Mouse (Mus musculus) urinary bladder, adult 2 months (tissue): ENCODE measurements around the gene Cfap36. TPM values are rescaled to one million over a fixed set of nuclear protein-coding genes. Genes with fewer than 3 reads are reported as not detected.

Experiments used
- DNase-seq: peaks from one replicate; pipeline ENCODE4 v3.0.0; 2022; ENCODE audit warnings: low spot score
- polyA plus RNA-seq: library from polyadenylated mRNA; depleted of rRNA; stranded (reverse); fragments of >200 nt; gene quantifications from 2 replicates; pipeline ENCODE4 v1.2.3, GENCODE M21; 2012; rRNA removed

Gene Cfap36
- polyA plus RNA-seq = 28.0 and 32.8 TPM in 2 replicates

GRCm38 (mm10) chr11:29246883-29247650 is at the start of gene Cfap36:
Gene Cfap36, minus strand, starts transcription at chr11:29247409.
- DNase-seq = peak; percentile 62

- no peak for DNase-seq
Measured at GRCm38 (mm10) chr11:29287305-29287704, 40.1 kb upstream of the Cfap36 start.

GRCm38 (mm10) chr11:29286040-29286439 is 38.8 kb upstream of the Cfap36 start:
- no peak for DNase-seq

DNA sequence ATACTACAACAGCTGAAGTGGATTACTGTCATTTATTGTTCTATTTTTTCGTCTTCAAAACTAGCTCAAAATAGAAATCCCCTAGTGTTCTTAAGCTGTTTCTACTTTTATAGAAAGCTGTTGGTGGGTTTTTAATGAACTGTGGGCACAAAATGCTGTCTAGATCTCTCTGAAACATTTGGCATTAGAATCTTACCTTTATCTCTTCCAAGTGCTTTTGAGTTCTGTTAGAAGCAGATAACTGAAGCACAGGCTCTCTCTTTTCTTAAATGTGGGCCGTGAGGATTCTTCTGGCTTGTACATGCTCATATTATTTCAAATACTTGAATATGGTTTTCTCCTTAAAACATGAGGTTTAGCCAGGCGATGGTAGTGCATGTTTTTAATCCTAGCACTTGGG is 27.5 kb upstream of the Cfap36 start:
- DNase-seq = no peak

DNA sequence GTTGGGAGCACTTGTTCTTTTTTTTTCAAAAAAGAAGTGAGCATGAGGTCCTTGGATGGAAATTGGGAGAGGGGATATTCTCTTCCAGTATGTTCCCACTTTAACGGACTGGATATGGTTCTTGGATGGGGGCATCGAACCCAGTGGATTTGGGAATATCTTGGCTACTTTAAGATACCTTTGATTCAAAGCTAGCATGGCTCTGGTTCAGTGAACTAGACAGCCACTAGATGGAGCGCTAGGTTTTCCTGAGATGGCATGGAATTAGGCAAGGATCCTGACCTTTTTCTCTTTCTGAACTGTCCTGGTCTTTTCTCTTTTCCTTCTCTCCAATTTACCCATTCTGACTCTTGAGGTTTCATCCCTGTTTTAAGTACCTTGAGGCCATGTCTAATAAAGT is 20.6 kb upstream of the Cfap36 start:
- no peak for DNase-seq

GRCm38 (mm10) chr11:29254643-29255042 is 7.4 kb upstream of the Cfap36 start:
- no peak for DNase-seq

DNA sequence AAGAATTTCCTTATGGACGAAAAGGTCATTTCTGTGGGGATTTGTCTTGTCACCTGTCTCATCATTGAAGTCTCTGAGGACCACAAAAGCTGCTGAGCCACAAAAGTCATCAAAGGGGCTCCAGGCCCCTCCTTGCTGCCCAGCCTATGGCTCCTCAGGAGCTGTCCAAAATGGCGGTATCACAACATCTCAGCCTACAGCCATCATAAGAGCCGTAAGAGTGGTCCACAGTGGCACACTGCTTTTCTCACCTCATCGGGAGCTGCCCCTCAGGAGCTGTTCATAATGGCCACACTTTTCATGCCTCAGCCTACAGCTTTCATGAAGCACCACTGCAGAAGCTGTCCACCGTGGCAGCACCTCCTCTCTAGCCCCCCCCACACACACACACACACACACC is 1.2 kb upstream of the Cfap36 start:
- DNase-seq = no peak

- no peak for DNase-seq
Measured at GRCm38 (mm10) chr11:29247725-29248124, 516 bp upstream of the Cfap36 start.

- no peak for DNase-seq
Measured at GRCm38 (mm10) chr11:29245988-29246387, 1.2 kb downstream of the Cfap36 start.

DNA sequence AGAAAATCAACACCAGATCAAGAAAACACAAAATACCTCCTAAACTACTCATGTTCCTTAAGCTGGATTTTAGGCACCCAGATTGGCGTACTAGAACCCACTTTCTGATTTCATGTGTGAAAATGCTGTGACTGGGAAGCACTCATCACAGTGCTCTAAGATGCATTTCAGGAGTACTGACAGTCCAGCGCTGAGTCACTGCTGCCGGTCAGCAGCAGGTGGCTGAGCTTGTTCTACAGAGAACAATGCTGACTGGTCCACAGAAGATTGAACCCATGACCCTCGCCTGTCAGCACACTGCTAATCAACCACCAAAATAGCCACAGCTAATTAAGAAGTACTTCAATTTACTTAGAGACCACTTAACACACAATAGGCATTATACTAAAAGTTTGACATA is 5.2 kb downstream of the Cfap36 start:
- no peak for DNase-seq

DNA sequence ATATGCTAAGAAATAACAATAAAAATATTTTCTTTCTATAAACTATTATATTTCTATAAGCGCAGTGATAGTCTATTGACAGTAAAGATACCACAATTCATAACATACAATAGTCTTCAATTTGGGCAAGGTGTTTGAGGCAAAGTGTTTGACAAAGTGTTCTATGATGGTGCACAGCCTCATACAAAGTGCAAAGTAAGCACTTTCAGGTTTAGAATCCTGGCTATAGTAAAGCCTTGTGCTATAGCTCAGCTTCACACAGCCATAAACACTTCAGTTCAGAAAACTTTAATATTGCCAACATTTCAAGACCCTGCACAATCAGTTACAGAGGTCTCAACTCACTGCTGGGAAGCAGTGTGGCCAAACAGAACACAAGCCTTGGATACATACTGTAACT is 7.9 kb downstream of the Cfap36 start:
- no peak for DNase-seq

- DNase-seq = no peak
Measured at GRCm38 (mm10) chr11:29238551-29238950, 8.7 kb downstream of the Cfap36 start.

GRCm38 (mm10) chr11:29238047-29238446 is 9.2 kb downstream of the Cfap36 start:
- DNase-seq = no peak

- DNase-seq = no peak
Measured at GRCm38 (mm10) chr11:29237364-29237763, 9.8 kb downstream of the Cfap36 start.

GRCm38 (mm10) chr11:29233569-29233968 is 13.6 kb downstream of the Cfap36 start:
- DNase-seq = no peak

GRCm38 (mm10) chr11:29228957-29229356 is 18.3 kb downstream of the Cfap36 start:
- DNase-seq = no peak

DNA sequence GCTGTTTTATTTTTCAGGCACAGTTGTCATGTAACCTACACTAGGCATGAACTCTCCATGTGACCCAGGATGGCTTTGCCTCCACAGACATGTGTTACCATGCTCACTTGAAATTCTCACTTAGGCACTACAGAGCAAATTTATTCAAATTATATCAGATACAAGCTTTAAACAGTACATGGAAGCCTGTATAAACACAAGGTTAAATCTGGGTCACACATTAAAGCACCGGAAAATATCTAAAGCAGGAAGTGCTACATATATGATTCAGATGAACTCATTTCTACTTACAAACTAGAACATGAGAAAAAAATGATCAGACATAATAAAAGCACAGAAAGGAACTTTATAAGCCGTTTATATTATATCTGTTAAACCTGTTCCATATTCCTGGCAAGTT is 22.5 kb downstream of the Cfap36 start:
- no peak for DNase-seq

GRCm38 (mm10) chr11:29222310-29222709 is 24.9 kb downstream of the Cfap36 start:
- no peak for DNase-seq

DNA sequence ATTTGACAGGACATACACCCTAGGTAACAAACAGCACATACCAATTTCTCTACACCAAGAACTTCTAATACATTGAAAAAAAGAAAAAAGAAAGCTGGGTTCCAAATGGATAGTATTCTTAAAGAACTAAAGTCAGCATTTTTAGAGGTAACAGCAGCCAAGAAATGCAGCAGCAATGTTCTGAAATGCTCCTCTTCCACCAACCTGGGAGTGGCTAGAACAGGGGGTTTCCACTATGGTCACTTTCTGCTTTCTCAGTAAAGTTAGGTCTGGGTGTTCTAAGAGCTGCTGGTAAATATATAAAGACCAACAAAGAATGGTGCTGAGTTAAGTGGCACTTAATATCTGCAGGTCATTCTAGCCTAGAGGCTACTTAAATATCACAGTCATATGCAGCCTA is 28.2 kb downstream of the Cfap36 start:
- no peak for DNase-seq

DNA sequence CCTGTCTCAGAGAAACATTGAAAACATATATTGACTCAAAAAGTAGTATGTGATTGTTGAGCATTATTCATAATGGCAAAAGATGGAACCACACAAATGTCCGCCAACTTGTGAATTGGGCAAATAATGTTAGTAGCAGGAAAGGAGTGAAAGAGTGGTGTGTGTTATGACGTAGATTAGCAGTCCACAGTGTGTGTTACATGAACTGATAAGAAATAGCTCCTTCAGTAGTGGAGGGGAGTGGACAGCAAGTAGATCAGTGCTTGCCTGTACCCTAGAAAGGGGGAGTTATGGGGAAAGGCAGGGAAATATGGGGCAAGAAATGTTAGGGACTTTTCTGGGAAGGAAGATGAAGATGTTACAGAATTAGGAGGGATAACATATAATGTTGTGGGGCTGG is 31.0 kb downstream of the Cfap36 start:
- DNase-seq = no peak

DNA sequence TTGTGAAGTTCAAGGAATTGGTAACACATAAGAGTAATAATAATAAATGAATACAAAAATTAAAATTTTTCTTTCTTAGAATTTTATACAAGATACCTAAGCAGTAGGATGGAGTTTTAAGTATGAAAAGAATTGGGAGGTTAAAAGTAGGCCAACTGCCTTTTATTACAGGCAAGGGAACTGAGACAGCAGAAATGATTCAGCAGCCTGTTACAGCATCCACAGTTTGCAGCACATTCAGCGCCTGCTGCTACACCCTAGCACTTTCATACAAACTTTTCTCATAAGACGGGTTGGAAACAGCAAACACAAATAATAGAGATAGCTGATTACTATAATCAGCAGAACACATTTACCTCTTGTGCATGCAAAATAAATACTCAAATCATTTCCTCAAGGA is 37.4 kb downstream of the Cfap36 start:
- no peak for DNase-seq

- DNase-seq = no peak
Measured at GRCm38 (mm10) chr11:29203653-29204052, 43.6 kb downstream of the Cfap36 start.

DNA sequence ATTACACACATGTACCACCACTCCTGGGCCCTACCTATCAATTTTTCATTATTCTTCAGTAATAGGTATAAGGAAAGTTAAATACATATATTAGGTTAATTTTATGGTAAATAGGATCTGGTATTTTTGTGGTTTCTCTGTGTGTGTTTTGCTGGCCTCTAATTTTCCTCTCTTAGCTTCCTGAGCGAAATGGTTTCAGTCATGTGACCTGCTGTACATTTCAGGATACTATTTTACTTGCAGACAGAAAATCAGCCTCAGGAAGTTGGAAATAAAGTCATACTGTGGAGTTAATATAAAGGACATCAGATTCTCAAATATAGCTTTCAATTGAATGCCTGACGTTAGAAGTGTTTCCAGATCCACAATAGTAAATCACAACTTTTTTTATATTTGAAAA is 58.2 kb downstream of the Cfap36 start:
- no peak for DNase-seq

GRCm38 (mm10) chr11:29181751-29182150 is 65.5 kb downstream of the Cfap36 start:
- no peak for DNase-seq
